Mouse (Mus musculus) A20 (cell line): Measurements from ENCODE around the gene Rgs13.

Experiments
- DNase-seq: peaks from one replicate; pipeline ENCODE4 v3.0.0-alpha.2; 2011; ENCODE audit warnings: low read depth, low spot score

The Rgs13 gene

DNA sequence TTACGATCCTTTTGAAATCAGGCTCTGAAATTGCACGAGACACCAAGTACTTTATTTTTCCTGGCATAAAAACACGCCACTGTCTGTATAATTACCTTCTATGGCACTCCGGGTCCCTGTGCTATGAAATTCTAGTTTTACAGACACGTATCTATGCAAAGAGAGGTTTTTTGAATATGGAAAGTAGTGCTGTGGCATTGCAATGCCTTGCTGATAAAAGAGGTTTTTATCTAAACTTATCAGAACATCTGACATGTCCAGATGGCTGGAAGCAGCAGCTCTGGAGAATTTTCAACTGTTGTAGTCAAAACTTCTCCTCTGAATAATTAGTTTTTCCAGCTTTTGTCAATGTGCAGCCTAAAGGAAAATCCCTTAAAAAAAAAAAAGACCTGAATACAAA is at the start of gene Rgs13:
Gene Rgs13, minus strand, starts transcription at position 207 of the 400 bp plus-strand sequence.
- peak; percentile 82 for DNase-seq

DNA sequence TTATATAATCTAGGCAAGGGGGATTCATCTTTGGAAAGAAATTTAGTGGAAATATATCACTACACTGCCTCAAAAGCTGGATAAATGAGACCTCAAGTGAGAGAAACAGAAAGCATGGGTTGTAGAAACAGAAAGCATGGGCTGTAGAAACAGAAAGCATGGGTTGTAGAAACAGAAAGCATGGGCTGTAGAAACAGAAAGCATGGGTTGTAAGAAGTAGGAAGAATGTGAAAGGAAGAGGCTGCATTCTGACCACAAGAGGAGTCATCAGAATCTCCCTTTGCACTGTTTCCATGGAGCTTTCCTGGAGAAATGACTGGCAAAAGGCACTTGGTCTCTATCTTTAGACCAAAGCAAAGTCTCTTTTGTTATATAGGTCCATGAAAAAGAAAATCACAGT is 38.1 kb upstream of the Rgs13 start:
- no peak for DNase-seq

DNA sequence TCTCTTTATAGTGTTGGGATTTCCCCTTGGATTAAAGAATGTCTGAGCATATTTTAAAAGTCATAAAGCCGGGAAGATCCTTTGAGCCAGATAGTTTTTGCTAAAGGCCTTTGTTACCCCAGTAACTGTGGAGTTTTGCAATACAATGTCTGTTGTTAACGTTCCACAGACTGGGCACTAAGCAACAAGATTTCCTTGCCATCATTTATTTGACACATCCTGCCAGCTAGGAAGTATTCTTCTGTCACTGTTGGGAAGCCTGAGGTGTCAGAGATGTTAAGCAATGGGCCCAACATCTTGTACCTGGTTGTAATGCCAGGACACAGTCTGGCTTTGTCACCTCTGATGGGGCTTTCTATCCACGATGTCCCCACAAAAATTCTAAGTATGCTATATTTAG is 33.7 kb upstream of the Rgs13 start:
- DNase-seq, result no peak

DNA sequence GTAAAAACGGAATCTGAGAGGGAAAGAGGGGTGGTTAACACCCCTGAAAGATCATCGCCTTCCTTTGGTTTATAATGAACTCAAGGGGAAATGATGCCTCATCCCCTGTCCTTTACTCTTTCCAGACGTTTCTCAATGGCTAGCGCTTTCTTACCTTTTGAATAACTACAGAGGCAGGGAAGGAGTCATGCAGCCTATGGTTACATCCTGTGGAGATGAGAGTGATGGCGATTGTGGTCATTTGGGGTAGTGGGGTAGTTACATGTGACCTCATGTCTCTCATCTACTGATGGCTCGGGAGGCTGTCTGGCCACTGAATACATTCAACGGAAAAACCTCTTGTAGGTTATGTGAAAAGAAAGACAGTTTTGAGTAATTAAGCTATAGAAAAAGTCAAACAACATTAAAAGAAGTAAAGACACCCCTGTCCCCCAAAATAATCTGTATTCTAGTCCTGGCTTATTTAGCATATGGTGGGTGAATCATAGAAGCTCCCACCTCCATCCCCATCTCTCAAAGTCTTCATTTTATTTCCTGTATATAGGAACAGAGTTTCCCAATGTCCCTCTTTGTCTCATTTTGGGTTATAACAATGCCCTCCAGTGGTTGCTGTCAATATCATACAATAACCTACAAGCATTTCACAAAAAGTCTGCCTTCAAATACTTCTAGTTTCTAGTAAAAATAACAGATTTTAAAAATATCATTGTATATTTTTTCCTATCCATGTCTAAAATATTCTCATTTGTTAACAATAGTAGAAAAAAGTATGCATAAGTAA is 29.3 kb upstream of the Rgs13 start:
- no peak for DNase-seq

DNA sequence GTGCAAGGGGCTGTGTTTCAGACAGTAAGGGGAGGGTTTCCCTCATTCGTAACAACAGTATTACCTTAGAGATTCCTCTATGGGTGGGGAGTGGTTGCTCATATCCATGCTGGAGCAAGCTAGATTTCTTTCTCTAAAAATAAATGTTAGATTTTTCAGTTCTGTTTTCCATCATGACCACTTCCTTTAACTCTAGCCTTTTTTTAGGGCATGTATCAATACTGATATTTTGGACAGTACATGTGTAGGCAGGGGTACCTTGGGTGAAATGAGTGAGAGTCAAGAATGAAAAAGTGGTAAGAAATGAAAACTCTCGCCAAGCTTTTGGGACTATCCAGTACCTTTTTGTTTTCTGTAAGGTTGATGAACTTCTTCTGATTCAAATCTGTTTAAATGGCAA is 27.6 kb upstream of the Rgs13 start:
- DNase-seq, result no peak

DNA sequence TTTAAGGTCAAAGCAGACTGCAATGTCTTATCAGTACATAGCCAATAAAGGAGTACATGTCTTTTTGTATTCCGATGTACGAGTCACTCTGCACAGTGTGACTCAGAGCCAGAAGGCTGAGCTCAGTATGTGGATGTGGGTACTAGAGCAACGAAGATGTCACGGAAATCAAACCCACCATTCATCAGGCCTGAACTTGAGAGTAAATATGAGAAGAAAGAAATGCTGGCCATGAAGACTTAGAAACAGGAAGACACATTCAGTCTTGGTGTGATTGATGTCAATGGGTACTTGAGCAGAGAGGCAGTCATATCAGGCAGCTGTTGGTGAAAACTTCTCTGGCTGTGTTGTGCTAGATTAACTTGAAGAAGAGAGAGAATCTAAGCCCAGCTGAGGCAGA is 25.8 kb upstream of the Rgs13 start:
- no peak for DNase-seq

DNA sequence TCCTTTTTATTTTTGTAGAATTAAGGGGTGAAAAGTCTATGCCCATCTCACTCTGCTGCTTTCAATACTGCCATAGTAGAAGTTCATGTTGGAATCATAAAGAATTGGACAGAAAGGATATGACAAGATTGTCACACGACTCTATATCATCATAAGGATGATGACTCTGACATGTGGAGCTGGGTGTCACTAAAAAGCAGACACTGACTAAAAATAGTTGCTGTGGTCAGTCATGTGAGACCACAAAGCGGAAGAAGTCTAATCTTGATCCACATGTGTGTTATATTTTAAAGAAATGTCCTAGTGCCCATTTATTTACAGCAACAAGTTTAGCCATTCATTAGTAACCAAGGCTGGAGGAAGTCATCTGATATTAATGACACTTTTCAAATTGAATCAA is 23.3 kb upstream of the Rgs13 start:
- peak; percentile 57 for DNase-seq

DNA sequence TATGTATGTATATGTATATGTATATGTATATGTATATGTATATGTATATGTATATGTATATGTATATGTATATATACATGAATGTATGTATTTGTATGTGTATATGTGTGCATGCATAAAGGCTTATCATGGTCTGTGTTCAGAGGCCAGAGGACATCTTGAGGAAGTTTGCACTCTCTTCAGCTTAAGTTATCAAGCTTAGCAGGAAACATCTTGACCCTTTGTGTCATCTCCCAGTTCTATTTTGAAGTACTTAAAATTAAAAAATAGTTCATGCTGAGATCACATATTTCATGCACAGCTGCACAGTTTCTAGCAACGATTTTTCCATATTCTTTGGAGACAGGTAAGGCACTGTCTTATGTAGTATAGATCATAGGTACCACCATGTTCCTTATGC is 22.4 kb upstream of the Rgs13 start:
- DNase-seq, result no peak

DNA sequence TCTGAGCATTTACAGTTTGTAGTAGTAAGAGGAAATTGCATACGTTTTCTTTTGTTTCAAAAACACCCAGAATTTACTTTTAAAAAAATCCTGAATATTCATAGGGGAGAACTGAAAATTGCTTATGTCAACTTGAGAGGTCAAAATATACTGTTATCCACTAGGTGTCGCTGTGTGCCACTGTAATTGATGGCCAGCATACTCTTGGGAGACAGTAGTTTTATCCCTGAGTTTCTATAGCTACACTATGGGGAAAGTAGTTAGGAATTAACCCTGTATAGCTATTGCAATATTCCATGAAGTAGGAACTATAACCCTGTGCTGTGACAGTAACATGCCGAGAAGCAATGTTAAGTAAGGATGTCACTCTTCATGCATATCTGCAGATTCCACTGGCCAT is 20.5 kb upstream of the Rgs13 start:
- peak; percentile 68 for DNase-seq

DNA sequence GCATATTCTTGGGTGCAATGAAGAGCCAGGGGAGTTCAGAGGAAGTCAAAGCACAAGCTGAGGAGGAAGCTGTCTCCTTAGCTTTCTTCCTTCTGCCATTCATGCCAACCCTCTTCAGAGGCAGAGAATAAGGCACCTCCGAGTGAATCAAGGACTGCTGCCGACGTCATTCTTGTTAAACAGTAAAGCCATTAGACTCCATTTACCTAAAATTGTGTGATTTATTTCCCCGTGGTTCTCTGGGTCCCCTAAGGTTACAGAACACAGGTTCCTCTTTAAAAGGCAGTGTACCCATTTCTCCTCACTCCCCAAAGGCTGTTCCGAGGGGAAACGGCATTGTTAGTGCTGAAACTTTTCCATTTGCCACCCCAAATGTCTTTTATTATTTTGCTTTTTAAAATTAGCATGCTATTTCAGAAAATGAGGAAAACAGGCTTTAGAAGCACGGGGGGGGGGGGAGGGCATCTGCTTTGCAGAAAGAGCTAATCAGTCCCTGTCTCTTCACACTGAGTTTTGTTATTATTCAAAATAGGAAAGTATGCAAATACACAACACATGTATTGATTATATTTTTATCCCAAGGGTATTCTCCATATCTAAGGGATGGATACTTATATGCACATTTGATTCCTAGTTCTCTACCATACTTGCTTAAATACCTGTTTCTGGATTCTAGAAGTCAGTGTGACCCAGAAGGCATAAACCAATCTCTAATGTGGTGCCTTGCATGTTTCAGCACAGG is 9.7 kb upstream of the Rgs13 start:
- peak; percentile 61 for DNase-seq

DNA sequence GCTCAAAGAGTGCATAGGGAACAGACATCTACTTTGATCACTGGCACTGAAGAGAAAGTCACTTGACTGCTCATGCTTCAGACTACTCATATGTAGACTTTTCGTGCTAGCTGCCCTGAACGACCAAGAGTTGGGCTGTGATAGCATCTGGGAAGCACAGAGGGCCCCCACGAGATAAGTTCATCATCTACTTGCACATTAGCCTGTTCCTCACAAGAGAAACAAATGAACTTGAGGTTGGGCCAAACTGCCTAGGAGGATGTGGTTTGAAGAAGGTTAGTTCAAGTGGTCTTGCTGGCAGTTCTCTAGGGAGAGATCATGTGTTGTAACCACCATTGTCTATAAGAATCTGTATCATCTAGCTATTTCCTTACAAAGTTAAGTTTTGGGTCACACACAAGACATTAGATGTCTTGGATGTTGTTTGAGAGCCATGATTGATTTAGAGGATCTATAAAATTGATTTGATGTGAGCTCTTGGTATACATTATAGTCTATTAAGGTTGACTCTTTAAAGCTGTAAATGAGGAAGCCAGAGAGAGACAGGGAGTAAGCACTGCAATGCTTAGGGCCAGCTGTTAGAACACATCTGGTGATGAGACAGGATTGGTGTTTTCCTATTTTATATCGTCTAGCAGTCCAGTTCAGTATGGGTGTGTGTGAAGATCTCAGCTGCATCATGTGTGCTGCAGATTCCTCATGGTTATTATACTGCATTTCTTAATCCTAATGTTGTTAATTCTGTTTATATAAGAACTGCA is 8.0 kb upstream of the Rgs13 start:
- peak; percentile 45 for DNase-seq

DNA sequence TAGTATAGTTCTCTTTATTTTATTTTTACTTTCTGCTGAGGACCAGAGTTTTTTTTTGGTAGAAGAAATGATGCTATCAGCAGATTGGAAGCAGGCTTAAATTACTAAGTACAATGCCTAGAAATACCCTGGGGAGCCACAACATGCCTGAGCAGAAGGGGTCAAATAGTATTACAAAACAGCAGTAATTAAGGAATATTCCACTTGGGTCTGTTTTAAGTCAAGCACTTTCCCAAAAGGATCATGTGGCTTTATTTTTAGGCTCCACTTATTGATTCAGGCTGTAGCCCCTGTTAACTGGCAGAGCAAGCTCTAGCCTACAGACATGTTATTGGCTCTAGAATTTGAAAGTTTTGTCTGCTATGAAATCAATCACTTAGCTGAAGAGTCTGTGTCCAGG is 6.5 kb upstream of the Rgs13 start:
- DNase-seq, result no peak

DNA sequence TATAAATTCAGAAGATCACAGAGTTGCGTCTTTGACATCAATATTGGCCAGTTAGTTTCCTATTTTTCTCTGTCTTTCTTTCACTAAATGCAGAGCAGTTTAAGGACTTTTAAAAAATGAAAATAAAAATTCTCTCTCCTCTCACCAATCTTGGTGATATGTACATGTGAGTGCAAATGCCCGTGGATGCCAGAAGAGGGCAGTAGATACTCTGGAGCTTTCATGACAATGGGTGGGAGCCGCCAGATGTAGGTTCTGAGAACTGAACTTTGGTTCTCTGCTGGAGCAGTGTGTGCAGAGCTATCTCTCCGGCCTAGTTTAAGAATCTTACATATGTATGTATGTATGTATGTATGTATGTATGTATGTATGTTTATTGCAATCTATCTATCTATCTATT is 2.4 kb upstream of the Rgs13 start:
- DNase-seq, result peak; percentile 52

DNA sequence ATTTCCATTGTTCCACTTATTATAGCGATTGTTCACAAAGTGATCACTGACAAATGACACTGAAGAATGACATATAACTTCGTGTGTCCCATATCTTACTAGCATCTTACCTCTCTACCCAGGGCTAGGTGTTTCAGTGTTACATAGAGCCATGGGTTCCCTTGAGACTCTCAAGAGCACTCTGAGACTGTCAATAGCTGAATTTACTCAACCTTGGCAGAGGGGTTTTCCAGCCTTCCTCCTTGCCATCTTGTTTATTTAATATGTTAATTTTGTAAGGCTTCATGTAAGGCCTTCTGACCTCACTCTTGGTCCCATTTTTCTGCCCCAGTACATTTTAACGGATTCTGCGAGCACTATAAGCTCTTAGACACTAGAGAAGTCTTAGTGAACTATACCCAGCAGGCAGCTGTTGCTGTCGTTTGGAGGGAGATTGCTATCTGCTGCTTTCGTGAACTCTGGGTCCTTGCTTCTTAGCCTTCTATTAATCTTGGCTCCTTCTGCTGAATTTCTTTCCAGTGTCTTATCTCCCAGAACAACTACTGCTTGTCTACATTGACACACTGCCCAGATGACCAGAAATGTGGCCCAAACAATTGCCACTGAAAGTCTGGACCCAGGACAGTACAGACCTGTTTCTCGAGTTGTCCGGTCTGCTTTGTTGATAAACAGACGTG is 1.2 kb upstream of the Rgs13 start:
- peak; percentile 89 for DNase-seq

DNA sequence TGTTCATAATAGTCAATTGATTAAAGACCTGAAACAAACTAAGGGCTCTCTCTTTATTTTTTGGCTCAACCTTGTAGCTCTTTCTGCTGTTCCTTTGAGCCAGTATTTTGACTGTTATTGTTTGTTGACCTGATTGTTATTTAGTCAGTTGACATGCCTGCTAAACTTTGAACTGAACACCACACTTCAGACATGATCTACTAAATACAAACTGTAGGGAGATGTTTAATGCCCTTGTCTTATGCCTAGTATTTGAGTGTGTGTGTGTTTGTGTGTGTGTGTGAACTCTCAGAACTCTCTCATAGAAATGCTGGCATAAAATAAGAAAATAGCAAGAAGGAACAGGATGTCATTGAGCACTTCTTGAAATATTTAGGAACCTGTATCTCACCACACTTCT is 448 bp upstream of the Rgs13 start:
- DNase-seq, result no peak

DNA sequence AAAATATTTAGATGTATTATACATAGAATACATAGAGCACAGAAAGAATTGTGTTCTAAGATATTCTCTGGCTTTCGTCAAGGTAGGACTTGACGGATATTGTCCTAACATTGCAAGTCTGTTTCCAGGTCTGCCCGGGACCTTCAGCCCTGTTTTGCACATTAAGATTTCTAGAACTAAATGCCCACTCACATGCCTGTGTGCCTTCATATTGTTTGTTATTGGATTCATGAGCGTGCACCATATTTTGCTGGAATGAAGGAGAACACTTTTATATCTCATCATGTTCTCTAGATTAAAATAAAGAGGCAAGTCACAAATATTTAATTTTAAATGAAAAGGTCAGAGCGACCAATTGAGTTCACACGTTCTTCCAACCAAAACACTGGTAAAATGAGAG is 2.4 kb downstream of the Rgs13 start:
- peak; percentile 66 for DNase-seq

DNA sequence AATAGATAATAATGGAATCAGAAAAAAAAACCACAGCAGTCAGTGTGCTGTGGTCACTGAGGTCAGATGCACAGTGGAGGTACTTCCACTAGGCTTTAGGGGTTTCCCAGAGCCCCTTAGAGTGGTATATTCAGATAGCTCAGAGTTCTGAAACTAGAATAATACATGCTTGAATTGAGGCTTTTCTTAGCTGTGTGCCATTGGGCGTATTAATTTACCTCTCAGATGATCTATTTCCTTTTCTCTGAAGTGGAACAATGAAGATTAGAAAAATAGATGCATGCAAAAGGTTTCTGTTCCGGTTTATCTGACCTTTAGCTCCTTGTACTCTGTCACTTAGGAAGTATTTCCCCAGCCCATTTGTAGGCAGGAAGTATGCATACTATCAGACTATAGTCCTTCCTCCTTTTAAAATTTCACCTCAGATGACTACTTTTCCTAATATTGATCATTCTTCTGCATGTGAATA is 3.6 kb downstream of the Rgs13 start:
- peak; percentile 85 for DNase-seq

DNA sequence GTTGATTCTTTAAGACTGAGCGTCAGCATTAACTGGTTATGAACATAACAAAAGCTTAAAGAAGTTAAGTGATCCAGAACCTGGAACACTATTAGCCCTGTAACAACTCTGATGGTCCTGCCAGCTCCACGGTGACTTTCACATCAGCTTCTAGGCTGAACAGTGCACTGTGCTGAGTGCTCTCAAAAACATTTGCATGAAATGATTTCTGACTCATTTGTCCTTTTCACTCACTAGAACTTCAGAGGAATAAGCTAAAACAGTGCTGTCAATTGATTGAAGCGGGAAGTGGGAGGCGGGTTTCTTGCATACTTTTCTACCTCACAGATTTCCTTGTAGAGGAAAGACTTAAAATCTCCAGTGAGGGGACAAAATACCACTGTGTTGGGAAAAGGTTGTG is 8.3 kb downstream of the Rgs13 start:
- peak; percentile 44 for DNase-seq

DNA sequence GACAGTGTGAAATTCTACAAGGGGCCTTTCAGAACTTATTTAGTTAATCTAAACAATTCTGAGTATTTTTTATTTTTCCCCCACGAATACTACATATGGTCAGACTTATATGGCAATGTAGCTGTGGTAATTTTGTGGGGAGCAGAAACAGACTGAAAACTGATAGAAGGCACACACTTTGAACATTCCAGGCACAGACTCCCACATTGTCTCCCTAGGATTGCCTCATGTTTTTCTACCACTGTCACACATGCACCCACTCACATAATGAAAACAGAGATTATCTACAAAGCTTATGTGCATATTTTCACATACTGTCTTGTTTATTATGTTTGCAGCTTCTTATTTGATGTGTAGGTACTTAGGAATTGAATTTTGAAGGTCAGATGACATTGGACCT is 9.4 kb downstream of the Rgs13 start:
- no peak for DNase-seq

DNA sequence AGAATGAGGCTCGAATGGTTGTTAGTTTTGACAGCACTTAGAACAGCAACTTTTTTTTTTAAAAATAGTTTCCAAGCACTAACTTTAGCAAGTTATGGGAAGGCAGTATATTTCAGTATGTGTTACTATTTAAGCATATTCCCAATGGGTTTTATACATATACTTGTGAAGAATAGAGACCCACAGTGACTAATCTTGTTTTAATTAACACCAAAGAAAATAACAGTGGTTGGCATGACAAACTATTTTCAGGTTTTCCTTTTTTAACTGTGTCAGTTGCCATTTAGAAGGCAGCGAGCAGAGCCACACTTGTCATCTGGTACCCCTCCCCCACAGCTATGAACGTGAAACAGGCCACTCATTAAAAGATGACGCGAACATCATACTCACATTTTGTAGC is 10.3 kb downstream of the Rgs13 start:
- no peak for DNase-seq

DNA sequence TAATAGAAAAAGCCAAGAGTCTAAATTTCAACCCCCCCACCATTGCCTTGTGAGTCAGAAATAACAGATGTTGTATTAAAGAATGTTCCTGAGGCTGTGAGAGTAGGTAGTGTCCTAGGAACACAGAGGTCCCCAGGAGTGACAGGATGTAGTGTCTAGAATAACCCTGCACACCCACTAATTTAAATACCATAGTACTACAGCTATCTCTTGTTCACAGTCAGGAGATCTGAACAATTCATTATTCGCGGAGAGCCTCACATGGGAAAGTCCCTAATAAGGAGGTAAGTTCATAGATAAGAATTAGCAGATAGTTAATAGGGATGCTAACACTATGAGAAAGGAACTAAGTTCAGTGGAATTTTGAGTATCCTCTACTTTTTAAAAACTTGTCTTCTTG is 10.9 kb downstream of the Rgs13 start:
- no peak for DNase-seq

DNA sequence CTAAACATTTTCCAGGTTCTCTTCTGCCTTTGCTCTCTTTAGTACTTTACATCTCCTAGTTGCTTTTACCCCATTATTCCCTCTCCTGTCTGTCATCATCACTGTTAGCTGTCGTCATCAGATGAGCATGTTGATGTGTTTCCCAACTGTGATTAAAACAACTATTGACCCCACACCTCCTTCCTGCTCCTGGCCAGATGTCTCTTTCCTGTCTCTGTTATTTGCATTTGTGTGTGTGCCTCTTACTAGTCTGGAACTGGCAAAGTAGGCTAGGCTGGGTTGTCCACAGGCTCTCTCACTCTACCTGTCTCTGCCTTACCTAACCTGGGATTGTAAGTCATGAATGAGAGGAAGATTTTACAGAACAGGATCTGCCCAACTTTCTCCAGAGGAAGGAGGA is 24.6 kb downstream of the Rgs13 start:
- no peak for DNase-seq
